Mouse (Mus musculus) ES-Bruce4 (cell line): Measurements from ENCODE around the gene Ing2.

Source experiments
- CTCF ChIP-seq: IDR thresholded peaks from one replicate; pipeline ENCODE4 v1.8.1; 2011; ENCODE audit warnings: low read depth, low read length
- POLR2A ChIP-seq: IDR thresholded peaks from one replicate; pipeline ENCODE4 v1.8.1; 2011; ENCODE audit warnings: low read length; ENCODE audit not compliant: insufficient read depth

DNA sequence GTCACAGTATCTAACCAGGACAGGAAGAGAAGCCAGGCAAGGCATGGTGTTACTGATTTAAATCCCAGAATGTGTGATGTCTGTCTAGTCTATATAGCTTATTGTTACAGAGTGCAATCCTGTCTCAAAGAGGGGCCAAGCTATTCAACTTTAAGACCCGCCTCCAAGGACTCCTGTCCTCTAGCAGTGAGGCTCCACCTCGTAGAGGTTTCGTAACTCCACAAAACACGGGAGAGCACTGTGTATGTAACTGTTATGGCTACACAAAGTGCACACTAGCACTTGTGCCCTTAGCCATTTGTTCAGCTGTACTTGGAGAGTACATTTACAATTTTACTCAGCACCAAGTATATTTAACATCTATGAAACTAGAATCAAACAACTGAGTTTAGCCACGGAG, 32.8 kb upstream of the Ing2 start:
- TF ChIP-seq POLR2A: no peak
- no peak for TF ChIP-seq CTCF
